In the genomic region with DNA sequence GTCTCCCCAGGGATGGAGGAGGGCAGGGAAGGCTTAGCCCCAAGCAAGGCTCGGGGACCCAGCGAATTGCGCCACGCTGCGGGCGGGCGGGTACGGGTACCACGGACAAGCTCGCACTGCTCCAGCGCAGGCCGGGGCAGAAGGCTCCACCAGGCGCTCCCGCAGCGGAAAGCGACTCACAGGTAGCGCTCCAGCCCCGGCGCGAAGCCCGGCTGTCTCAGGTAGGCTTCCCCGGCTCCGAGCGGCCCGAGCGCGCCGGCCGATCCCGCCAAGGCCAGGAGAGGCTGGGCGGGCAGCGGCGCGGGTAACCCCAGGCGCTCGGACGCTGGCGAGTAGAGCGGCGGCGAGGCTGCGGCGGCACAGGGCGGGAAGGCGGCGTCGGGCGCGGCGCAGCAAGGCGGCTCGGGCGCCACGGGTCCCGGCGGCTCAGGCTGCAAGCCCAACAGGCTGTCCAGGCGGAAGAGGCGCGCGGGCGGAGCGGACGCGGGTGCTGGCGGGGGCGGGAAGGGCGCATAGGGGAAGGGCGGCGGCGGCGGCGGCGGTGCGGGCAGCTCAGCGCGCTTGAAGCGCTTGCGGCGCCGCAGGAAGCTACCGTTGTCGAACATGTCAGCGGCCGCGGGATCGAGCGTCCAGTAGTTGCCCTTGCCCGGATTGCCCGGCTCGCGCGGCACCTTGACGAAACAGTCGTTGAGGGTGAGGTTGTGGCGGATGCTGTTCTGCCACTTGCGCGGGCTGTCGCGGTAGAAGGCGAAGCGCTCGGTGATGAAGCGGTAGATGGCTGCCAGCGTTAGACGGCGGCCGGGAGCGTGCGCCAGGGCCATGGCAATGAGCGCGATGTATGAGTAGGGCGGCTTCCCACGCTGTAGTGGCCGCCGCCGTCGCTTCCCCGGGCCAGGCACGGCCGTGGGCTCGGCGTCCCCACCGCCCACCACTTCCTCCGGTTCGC, we compare ENCODE assay signal across 9 mouse cellular contexts. TPM values are rescaled to one million over a fixed set of nuclear protein-coding genes. Genes with fewer than 3 reads are reported as not detected.
DNase-seq lines count a peak whose midpoint lies in the region; ATAC-seq and TF ChIP-seq lines count a peak whose summit lies in the region.
"Had no signal": no experiment of that assay in that cellular context is flagged by ENCODE, and none has a peak within 500 bp of the region (broad histone marks: within the 10 kb centered on the region; RNA-seq: fewer than 3 reads in every experiment).

No protein-coding gene starts in this region.

- no peak overlapping the region for H3K27ac ChIP-seq in forebrain, embryonic 15.5 days (replicated peaks)
- no peak overlapping the region for H3K27ac ChIP-seq in midbrain, embryonic 13.5 days

- ATAC-seq in G1E (ENCODE audit: extremely low read depth, insufficient number of reproducible peaks, low FRiP score, poor library complexity, severe bottlenecking): no peak
- 0 out of 2 replicates have a peak, but pooled peaks have one; percentile 54 for ATAC-seq in forebrain, embryonic 15.5 days (replicated peaks)
- ATAC-seq in midbrain, embryonic 13.5 days: peak; percentile 50

- H3K9ac ChIP-seq in forebrain, embryonic 15.5 days (replicated peaks): no peak overlapping the region
- 0 out of 2 replicates have a peak overlapping the region, but pooled peaks have one; percentile 6 for H3K9ac ChIP-seq in midbrain, embryonic 13.5 days (replicated peaks)

- H3K9me3 ChIP-seq in G1E (replicated peaks): peaks cover 14% of the 10 kb centered on the region
- no peaks in the 10 kb centered on the region for H3K9me3 ChIP-seq in forebrain, embryonic 15.5 days
- no peaks in the 10 kb centered on the region for H3K9me3 ChIP-seq in midbrain, embryonic 13.5 days

- under 1% methylated on average over 111 of the region's 125 CpGs for WGBS in forebrain, embryonic 15.5 days
- WGBS in midbrain, embryonic 13.5 days: under 1% methylated on average over 104 of the region's 125 CpGs

- H3K27me3 ChIP-seq in G1E (ENCODE audit: insufficient read depth, low read length): peaks cover 4% of the 10 kb centered on the region
- peaks cover 80% of the 10 kb centered on the region for H3K27me3 ChIP-seq in forebrain, embryonic 15.5 days
- H3K27me3 ChIP-seq in midbrain, embryonic 13.5 days: peaks cover 85% of the 10 kb centered on the region

- H3K4me3 ChIP-seq in G1E (ENCODE audit: low read depth, low read length): peak overlapping the region; percentile 9; the same call in 1 of the 2 replicates
- H3K4me3 ChIP-seq in forebrain, embryonic 15.5 days: peak overlapping the region; percentile 35
- peak overlapping the region; percentile 41 for H3K4me3 ChIP-seq in midbrain, embryonic 13.5 days (replicated peaks)

- H3K4me2 ChIP-seq in forebrain, embryonic 15.5 days (replicated peaks): peak overlapping the region; percentile 47
- peak overlapping the region; percentile 58 for H3K4me2 ChIP-seq in midbrain, embryonic 13.5 days (replicated peaks)

- intact Hi-C loops in left cerebral cortex, postnatal 4 days (cut with DNase I): no loop called here

- DNase-seq in gastrocnemius, postnatal 10 days: peak; percentile 38
- DNase-seq in gastrocnemius, adult 18-20 months (ENCODE audit: low spot score): no peak
- DNase-seq in G1E (ENCODE audit: low spot score): no peak
- DNase-seq in kidney, postnatal 14 days: peak; percentile 38
- DNase-seq in retina, postnatal 1 day: no peak
- no peak for DNase-seq in left cerebral cortex, postnatal 4 days

- no peaks in the 10 kb centered on the region for H3K36me3 ChIP-seq in G1E (replicated peaks)
- H3K36me3 ChIP-seq in forebrain, embryonic 15.5 days: no peaks in the 10 kb centered on the region
- no peaks in the 10 kb centered on the region for H3K36me3 ChIP-seq in midbrain, embryonic 13.5 days

- no peak for TF ChIP-seq CTCF in G1E (IDR thresholded peaks at IDR 0.05; ENCODE audit: low read depth, low read length)

- no peaks in the 10 kb centered on the region for H3K4me1 ChIP-seq in G1E (ENCODE audit: insufficient read depth, low read depth, low read length)
- H3K4me1 ChIP-seq in forebrain, embryonic 15.5 days: peaks cover 12% of the 10 kb centered on the region
- peaks cover 13% of the 10 kb centered on the region for H3K4me1 ChIP-seq in midbrain, embryonic 13.5 days (replicated peaks)

RNA-seq across cellular contexts. Expression of gene Foxe3, which starts 0.6 kb away (rescaled TPM):
- not detected for total RNA-seq in gastrocnemius, postnatal 10 days (2021)
- total RNA-seq in gastrocnemius, adult 18-20 months (2021): not detected
- total RNA-seq in G1E (2014; fragmentation: Nextera tagmentation) (not detected in 2 replicates), G1E (2017) (not detected in 2 replicates)
- polyA plus RNA-seq in G1E (2012): not detected in 2 replicates
- not detected in 2 replicates for polyA plus RNA-seq in forebrain, embryonic 15.5 days (2015; fragmentation: Nextera tagmentation; extraction: Ambion mirVana)
- polyA plus RNA-seq in midbrain, embryonic 13.5 days (2015; fragmentation: Nextera tagmentation; extraction: Ambion mirVana): not detected in 2 replicates
- not detected for total RNA-seq in left cerebral cortex, postnatal 4 days (2021)
- polyA plus RNA-seq: C2C12 had no signal

RNA-seq across cellular contexts. Expression of gene Foxd2, which starts 16.6 kb away (rescaled TPM):
- under 1 TPM; 0.85 to 0.90 TPM for total RNA-seq in gastrocnemius, postnatal 10 days (2021)
- under 1 TPM in 1 of 2 experiments, not detected in 1; 0.24 TPM for total RNA-seq in gastrocnemius, adult 18-20 months (2021)
- total RNA-seq in G1E (2014; fragmentation: Nextera tagmentation) (0.38 TPM in 1 of 2 replicates, not detected in the other), G1E (2017) (0.60 and 0.81 TPM in 2 replicates)
- 2.1 and 3.4 TPM in 2 replicates for polyA plus RNA-seq in G1E (2012)
- polyA plus RNA-seq in forebrain, embryonic 15.5 days (2015; fragmentation: Nextera tagmentation; extraction: Ambion mirVana): 0.24 TPM in 2 replicates
- polyA plus RNA-seq in midbrain, embryonic 13.5 days (2015; fragmentation: Nextera tagmentation; extraction: Ambion mirVana): 0.41 and 0.50 TPM in 2 replicates
- total RNA-seq in left cerebral cortex, postnatal 4 days (2021): 1 to 10 TPM in 1 of 2 experiments, under 1 TPM in 1; 0.76 to 1.2 TPM

Comparison
In these comparisons a context has a peak if more than half of its experiments do, and no peak if none do; other contexts are left out.
1. DNase-seq: peak in gastrocnemius, postnatal 10 days (single experiment) and kidney, postnatal 14 days (single experiment); none in gastrocnemius, adult 18-20 months (single experiment), G1E (single experiment), retina, postnatal 1 day (single experiment) and left cerebral cortex, postnatal 4 days (single experiment).
2. Peak in every context shown above with its lines, with median percentiles within 50 percentile points of each other: H3K4me3 ChIP-seq.